Mouse (Mus musculus) megakaryocyte, embryonic 14.5 days (primary cell): Measurements from ENCODE around the gene Hint1. TPM values are rescaled to one million over a fixed set of nuclear protein-coding genes. Genes with fewer than 3 reads are reported as not detected.

Source experiments
- H3K27me3 ChIP-seq: replicated peaks from 2 replicates; pipeline ENCODE3; 2012; ENCODE audit warnings: inconsistent platforms
- H3K36me3 ChIP-seq: replicated peaks from 2 replicates; pipeline ENCODE3; 2012; ENCODE audit warnings: low read length, inconsistent platforms, mixed read lengths
- H3K4me1 ChIP-seq: 2 replicates; pipeline ENCODE4 v1.6.1; 2012; ENCODE audit warnings: inconsistent platforms
- H3K4me3 ChIP-seq: replicated peaks from 2 replicates; pipeline ENCODE3; 2012; ENCODE audit warnings: moderate library complexity, mild to moderate bottlenecking, inconsistent platforms
- H3K9me3 ChIP-seq: 2 replicates; pipeline ENCODE4 v1.6.1; 2012; ENCODE audit warnings: inconsistent platforms
- FLI1 ChIP-seq: IDR thresholded peaks from 2 replicates; pipeline ENCODE4 v1.6.1; 2012; ENCODE audit warnings: low read length, inconsistent platforms, mixed read lengths
- GATA1 ChIP-seq: IDR thresholded peaks from 3 replicates; pipeline ENCODE4 v1.6.1; 2012; ENCODE audit warnings: mixed read lengths, low read length, inconsistent platforms, borderline replicate concordance
- polyA plus RNA-seq: library from polyadenylated mRNA; stranded (reverse); fragments of >175 nt; gene quantifications from 2 replicates; pipeline ENCODE4 v1.2.3, GENCODE M21; 2012; ENCODE audit warnings: low replicate concordance; ENCODE audit not compliant: insufficient read depth

The Hint1 gene
- polyA plus RNA-seq, 1 experiment, result 879 TPM

DNA sequence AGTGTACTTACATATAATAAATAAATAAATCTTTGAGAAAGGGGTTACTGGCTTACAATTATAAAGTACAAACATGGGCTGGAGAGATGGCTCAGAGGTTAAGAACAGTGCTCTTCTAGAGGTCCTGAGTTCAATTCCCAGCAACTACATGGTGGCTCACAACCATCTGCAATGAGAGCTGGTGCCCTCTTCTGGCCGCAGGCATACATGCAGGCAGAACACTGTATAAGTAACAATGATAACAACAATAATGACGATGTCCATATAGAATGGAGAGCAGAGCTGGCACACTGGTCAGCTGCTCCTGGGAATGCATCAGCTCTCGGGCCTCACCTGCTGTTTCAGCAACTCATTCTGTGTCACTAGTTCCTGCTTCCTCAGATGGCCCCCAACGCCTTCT lies 52.1 kb downstream of the Hint1 start:
- no peaks in the 10 kb centered on the region for H3K27me3 ChIP-seq
- peaks cover 10% of the 10 kb centered on the region; the same call in 1 of the 2 replicates for H3K4me1 ChIP-seq
- H3K36me3 ChIP-seq, result peaks cover 100% of the 10 kb centered on the region
- H3K9me3 ChIP-seq, result no peaks in the 10 kb centered on the region
- TF ChIP-seq GATA1 (no peak), FLI1 (no peak)
- H3K4me3 ChIP-seq, result no peak overlapping the region

Other genes with a start within 250 kb of the Hint1 start
- gene Cdc42se2, start 78.7 kb upstream of the Hint1 start, polyA plus RNA-seq, result 3.3 TPM in 1 of 2 replicates, not detected in the other
- gene Lyrm7, start 5.5 kb upstream of the Hint1 start, polyA plus RNA-seq, result 0.13 and 0.70 TPM in 2 replicates
- 21.7 and 34.2 TPM in 2 replicates for gene Gpx3, start 36.1 kb downstream of the Hint1 start, polyA plus RNA-seq
- gene Tnip1, start 96.5 kb downstream of the Hint1 start, polyA plus RNA-seq, result 69.0 and 80.2 TPM in 2 replicates
- 0.90 and 18.9 TPM in 2 replicates for gene Anxa6, start 167.1 kb downstream of the Hint1 start, polyA plus RNA-seq
- gene Ccdc69, start 211.7 kb downstream of the Hint1 start, polyA plus RNA-seq, result 0.73 TPM in 1 of 2 replicates, not detected in the other
- gene Gm2a, start 231.7 kb downstream of the Hint1 start, polyA plus RNA-seq, result 3.3 and 7.5 TPM in 2 replicates